Mouse (Mus musculus) heart, embryonic 14.5 days (tissue): ENCODE measurements around the gene Afap1. TPM values are rescaled to one million over a fixed set of nuclear protein-coding genes. Genes with fewer than 3 reads are reported as not detected.

Experiments used
- ATAC-seq: fragments of 200-750 bp; cut with Nextera tagmentation; 2 replicates; pipeline ENCODE4 v1.8.0; 2017; ENCODE audit warnings: low read depth, moderate TSS enrichment; ENCODE audit not compliant: insufficient number of reproducible peaks, insufficient read depth, low FRiP score
- H3K27ac ChIP-seq, 2 experiments: fragments of 200-500 bp in 1 of 2; fragments of 300-500 bp in 1 of 2; sonication (generic) in 1 of 2; replicated peaks in 1 of 2; 2 replicates each; pipeline ENCODE4 v1.5.1; 2012 to 2014; ENCODE audit warnings: low read depth in 2 of 2, low read length in 2 of 2, control low read depth in 1 of 2, mild to moderate bottlenecking in 1 of 2, mixed read lengths in 1 of 2; ENCODE audit not compliant: control insufficient read depth in 1 of 2, insufficient read depth in 1 of 2
- H3K27me3 ChIP-seq: fragments of 300-500 bp; sonication (generic); 2 replicates; pipeline ENCODE4 v1.6.1; 2014; ENCODE audit warnings: mild to moderate bottlenecking, low read length, control low read depth; ENCODE audit not compliant: control insufficient read depth, insufficient read depth
- H3K36me3 ChIP-seq: fragments of 300-500 bp; sonication (generic); 2 replicates; pipeline ENCODE4 v1.6.1; 2014; ENCODE audit warnings: mild to moderate bottlenecking, control low read depth, low read length, mixed read lengths; ENCODE audit not compliant: control insufficient read depth, insufficient read depth
- H3K4me1 ChIP-seq, 2 experiments: fragments of 200-500 bp in 1 of 2; fragments of 300-500 bp in 1 of 2; sonication (generic) in 1 of 2; 2 replicates each; pipeline ENCODE4 v1.6.1; 2012 to 2014; ENCODE audit warnings: low read length in 2 of 2, control low read depth in 1 of 2, mixed read lengths in 1 of 2; ENCODE audit not compliant: control insufficient read depth in 2 of 2, insufficient read depth in 2 of 2
- H3K4me2 ChIP-seq: fragments of 300-500 bp; sonication (generic); 2 replicates; pipeline ENCODE4 v1.6.1; 2014; ENCODE audit warnings: mild to moderate bottlenecking, low read length
- H3K4me3 ChIP-seq, 2 experiments: fragments of 200-500 bp in 1 of 2; fragments of 300-500 bp in 1 of 2; sonication (generic) in 1 of 2; 2 replicates each; pipeline ENCODE4 v1.5.1; 2012 to 2014; ENCODE audit warnings: low read length in 2 of 2, mild to moderate bottlenecking in 2 of 2, control low read depth in 1 of 2, low read depth in 1 of 2, moderate library complexity in 1 of 2; ENCODE audit not compliant: control insufficient read depth in 1 of 2, insufficient read depth in 1 of 2
- H3K9ac ChIP-seq: fragments of 300-500 bp; sonication (generic); 2 replicates; pipeline ENCODE4 v1.6.1; 2014; ENCODE audit warnings: mild to moderate bottlenecking, low read length
- H3K9me3 ChIP-seq: fragments of 300-500 bp; sonication (generic); 2 replicates; pipeline ENCODE4 v1.6.1; 2016; ENCODE audit warnings: low read length, control low read depth; ENCODE audit not compliant: control insufficient read depth
- WGBS: fragments of 180-500 bp; shearing (Covaris S2); extraction: QIAGEN DNeasy Blood & Tissue Kit; methylation state at CpG from one replicate; pipeline ENCODE4 v1.1.7; 2014; 5-methylcytosine and 5-hydroxymethylcytosine counted together
- polyA plus RNA-seq: library from polyadenylated mRNA; unstranded; fragments of >200 nt; fragmentation: Nextera tagmentation; extraction: Ambion mirVana; gene quantifications from 2 replicates; pipeline ENCODE4 v1.2.1, GENCODE M21; 2014

The Afap1 gene
- polyA plus RNA-seq, 1 experiment from 2014 or later: 24.8 TPM

DNA sequence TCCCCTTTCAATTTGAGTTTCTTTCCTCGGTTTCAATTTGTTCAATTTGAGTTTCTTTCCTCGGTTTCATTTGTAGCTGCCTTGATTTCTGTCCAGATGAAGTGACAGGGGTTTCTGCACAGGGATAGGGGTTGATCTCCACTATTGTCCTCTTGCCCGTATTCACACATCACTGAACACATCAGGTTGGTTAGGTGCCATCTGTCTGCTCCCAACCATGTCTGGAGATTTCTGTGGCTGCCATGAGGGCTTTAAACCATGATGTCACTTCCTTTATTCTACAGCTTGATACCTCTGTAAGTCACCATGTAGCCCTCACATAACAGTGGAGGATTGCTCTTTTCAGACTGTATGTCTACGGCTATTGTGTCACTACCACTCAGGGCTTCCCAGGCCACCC, 4.0 kb downstream of the Afap1 start:
- no peak for ATAC-seq
- WGBS: 65% methylated on average over 4 of the region's 4 CpGs

DNA sequence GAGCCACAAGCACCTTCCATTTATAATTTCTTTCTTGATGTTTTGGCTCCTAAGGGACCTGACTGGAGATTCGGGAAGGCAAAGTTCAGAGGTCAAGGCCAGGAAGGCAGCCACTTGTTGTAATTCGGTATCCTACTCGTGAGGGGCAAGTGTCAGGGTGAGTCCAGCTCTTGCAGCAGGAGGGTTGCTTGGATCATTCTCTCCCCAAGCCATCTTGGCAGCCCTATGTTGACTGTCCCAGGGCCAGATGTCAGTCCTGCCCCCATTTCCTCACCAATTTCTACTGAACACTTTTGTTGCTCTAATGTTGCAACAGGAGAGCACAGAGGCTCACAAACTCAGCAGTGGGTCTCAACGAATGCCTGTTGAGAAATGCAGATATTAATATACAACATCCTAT, 5.0 kb downstream of the Afap1 start:
- WGBS: 61% methylated on average over 4 of the region's 4 CpGs

More for the DNA sequence above, 4.0 kb downstream of the Afap1 start:
- Histone ChIP-seq H3K9ac (no peak overlapping the region; the same call in 1 of the 2 replicates), H3K36me3 (no peaks in the 10 kb centered on the region), H3K4me1 (peaks cover 41 to 58% of the 10 kb centered on the region in 2 experiments), H3K4me2 (no peak overlapping the region; the same call in 1 of the 2 replicates), H3K9me3 (no peaks in the 10 kb centered on the region), H3K27ac (no peak overlapping the region), H3K27me3 (no peaks in the 10 kb centered on the region), H3K4me3 (no peak overlapping the region)

DNA sequence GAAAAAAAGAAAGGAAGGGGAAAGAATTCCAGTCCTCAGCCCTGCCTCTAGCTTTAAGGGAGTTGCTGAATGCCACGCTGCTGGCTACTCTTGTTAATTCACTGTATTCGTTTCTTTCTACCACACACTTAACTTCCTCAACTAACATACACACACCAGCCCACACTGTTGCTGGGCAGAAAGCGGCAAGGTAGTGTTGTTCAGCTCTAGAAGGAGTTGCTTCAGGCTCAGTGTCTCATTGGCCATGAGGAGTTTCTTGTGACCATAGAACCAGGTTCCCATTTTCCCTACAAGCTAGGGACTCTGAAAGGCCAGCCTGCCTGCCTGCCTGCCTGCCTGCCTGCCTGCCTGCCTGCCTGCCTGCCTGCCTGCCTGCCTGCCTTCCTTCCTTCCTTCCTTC, 5.9 kb downstream of the Afap1 start:
- no peak for ATAC-seq
- Histone ChIP-seq H3K27me3 (no peaks in the 10 kb centered on the region), H3K9me3 (no peaks in the 10 kb centered on the region), H3K27ac (0 out of 4 replicates have a peak overlapping the region, but pooled peaks of 1 of the 2 experiments have one; percentile 33), H3K4me3 (no peak overlapping the region), H3K4me1 (peaks cover 51 to 73% of the 10 kb centered on the region in 2 experiments), H3K9ac (no peak overlapping the region), H3K4me2 (no peak overlapping the region), H3K36me3 (no peaks in the 10 kb centered on the region)
- 81% methylated on average over 3 of the region's 3 CpGs for WGBS

More for the DNA sequence above, 5.0 kb downstream of the Afap1 start:
- H3K9me3 ChIP-seq: no peaks in the 10 kb centered on the region
- H3K27me3 ChIP-seq: no peaks in the 10 kb centered on the region
- no peak overlapping the region for H3K27ac ChIP-seq
- H3K4me1 ChIP-seq: peaks cover 43 to 64% of the 10 kb centered on the region in 2 experiments
- H3K4me3 ChIP-seq: no peak overlapping the region
- ATAC-seq: no peak
- H3K4me2 ChIP-seq: no peak overlapping the region
- no peaks in the 10 kb centered on the region for H3K36me3 ChIP-seq
- no peak overlapping the region for H3K9ac ChIP-seq

DNA sequence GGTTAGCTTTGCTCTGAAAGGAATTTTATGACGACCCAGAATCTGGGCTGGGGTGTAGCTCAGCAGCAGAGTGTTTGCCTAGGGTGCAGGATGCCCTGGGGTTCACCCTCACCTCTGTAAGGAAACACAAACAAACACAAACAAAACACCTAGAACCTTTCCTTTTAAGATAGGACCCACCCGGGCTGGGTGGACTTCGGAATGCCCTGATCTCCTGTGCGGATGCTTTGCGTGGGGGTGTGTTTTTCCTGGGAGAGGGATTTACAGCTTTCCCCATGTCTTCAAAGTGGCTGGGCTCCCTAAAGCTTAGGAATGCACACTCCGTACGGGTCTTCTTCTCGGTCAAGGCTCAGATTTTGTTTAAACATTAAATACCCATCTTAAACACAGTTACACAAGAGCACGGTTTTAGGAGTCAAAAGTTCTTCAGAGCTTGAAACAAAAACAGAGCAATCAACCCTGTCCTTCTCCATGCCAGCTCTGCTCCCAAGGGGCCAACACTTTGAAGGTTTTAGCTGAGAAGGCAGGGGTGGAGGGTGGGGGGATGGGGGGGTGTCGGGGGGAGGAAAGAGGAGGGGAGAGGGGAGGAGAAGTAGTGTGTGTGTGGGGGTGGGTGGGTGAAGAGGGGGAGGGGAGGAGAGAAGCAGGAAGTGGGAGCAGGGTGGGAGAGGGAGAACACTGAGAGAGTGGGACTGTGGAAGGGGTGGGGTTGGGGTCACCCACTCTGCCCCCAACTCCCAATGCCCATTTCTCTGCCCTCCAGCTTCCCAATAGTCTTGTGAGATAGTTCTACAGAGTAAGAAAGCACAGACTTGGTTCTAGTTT, 7.5 kb downstream of the Afap1 start:
- Histone ChIP-seq H3K27ac (peak overlapping the region; percentile 59 to 84), H3K4me1 (peaks cover 58 to 80% of the 10 kb centered on the region in 2 experiments), H3K9me3 (no peaks in the 10 kb centered on the region), H3K36me3 (no peaks in the 10 kb centered on the region), H3K27me3 (no peaks in the 10 kb centered on the region), H3K9ac (peak overlapping the region; percentile 48), H3K4me3 (no peak overlapping the region), H3K4me2 (peak overlapping the region; percentile 50)
- peak; percentile 23; the same call in 1 of the 2 replicates for ATAC-seq
- WGBS: 10% methylated on average over 10 of the region's 10 CpGs

DNA sequence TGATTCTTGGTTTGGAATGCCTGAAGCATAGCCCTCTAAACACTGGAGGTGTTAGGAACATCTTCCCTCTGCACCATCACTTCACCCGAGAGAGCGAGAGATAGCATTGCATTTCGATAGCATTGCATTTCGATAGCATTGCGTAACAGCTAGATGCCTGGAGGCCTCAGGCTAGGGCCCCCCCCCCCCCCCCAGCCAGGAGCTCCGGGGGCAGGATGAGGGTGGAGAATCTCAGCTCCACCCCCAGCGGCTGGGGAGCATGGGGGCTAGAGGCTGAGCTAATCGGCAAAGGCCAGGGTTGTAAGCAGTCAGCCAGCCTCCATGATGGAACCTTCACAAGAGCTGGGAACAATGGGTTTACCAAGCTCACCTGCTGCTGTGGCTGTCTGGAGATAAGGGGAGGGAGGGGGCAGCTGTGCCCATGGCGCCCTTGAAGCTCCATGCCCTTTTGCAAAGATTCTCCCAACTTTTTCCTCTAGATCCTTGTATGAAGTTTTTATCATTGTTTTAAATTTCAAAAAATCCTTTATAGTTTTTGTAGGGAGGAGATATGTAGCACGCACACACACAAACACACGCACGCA, 8.2 kb downstream of the Afap1 start:
- no peak overlapping the region for H3K4me3 ChIP-seq
- peak overlapping the region; percentile 31; the same call in 1 of the 2 replicates for H3K9ac ChIP-seq
- peaks cover 58 to 79% of the 10 kb centered on the region in 2 experiments for H3K4me1 ChIP-seq
- H3K36me3 ChIP-seq: no peaks in the 10 kb centered on the region
- no peaks in the 10 kb centered on the region for H3K9me3 ChIP-seq
- H3K4me2 ChIP-seq: peak overlapping the region; percentile 50
- peak overlapping the region; percentile 59 to 84 for H3K27ac ChIP-seq
- 27% methylated on average over 12 of the region's 12 CpGs for whole genome bisulfite sequencing
- ATAC-seq: peak; percentile 56
- no peaks in the 10 kb centered on the region for H3K27me3 ChIP-seq

DNA sequence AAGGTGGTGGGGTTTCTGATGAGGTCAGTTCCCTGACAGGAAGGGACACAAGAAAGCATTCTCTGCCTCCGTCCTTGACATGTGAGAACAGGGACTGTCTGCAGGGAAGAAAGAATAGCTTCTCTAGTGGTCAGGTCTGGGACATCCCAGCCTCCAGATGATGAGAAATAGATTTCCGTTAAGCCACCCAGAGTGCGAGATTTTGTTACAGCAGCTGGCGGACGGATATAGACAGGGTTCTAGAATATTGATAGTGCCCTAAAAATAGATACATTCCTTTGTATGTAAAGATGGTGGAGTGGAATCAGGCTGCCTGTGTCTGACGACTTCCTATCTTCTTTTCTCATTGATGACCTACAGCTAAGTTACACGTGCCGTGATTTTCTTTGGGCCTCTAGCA, 10.3 kb downstream of the Afap1 start:
- H3K27me3 ChIP-seq: no peaks in the 10 kb centered on the region
- peak overlapping the region; percentile 59 for H3K9ac ChIP-seq
- H3K36me3 ChIP-seq: no peaks in the 10 kb centered on the region
- no peak overlapping the region for H3K4me3 ChIP-seq
- peak overlapping the region; percentile 58 to 82 for H3K27ac ChIP-seq
- H3K4me2 ChIP-seq: peak overlapping the region; percentile 47
- peaks cover 62 to 83% of the 10 kb centered on the region in 2 experiments for H3K4me1 ChIP-seq
- no peaks in the 10 kb centered on the region for H3K9me3 ChIP-seq
- ATAC-seq: no peak
- WGBS: 14% methylated on average over 8 of the region's 8 CpGs

DNA sequence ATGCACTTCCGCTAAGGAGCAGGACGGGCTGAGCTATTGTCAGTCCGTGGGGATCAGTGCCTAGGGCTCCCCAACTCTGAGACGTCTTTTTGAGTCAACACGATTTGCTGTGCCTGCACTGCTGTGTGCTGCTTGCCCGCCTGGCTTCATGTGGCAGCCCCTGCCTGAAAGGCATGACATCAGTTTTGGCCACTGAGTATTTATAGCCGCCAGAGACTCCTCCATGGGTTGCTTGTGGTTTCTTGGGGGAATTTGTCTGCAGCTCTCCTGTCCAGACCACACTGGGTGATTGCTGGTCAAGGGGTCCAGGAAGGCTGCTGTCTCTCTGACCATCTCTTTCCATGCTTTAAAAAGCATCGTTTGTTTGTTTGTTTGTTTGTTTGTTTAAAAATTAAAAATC, 12.2 kb downstream of the Afap1 start:
- no peaks in the 10 kb centered on the region for H3K9me3 ChIP-seq
- WGBS: 27% methylated on average over 8 of the region's 8 CpGs
- H3K9ac ChIP-seq: peak overlapping the region; percentile 54
- H3K36me3 ChIP-seq: no peaks in the 10 kb centered on the region
- H3K4me1 ChIP-seq: peaks cover 70 to 91% of the 10 kb centered on the region in 2 experiments
- H3K27ac ChIP-seq: peak overlapping the region; percentile 78 to 81
- peak overlapping the region; percentile 3 for H3K4me2 ChIP-seq
- no peak overlapping the region for H3K4me3 ChIP-seq
- ATAC-seq: no peak
- no peaks in the 10 kb centered on the region for H3K27me3 ChIP-seq
